ENCODE assay signal across 8 mouse cellular contexts in genomic region chr11:104768072-104768471, GRCm38 (mm10).
A peak's percentile ranks its signal among the peaks of the same experiment; 100 is the strongest.
DNase-seq lines count a peak whose midpoint lies in the region; ATAC-seq and TF ChIP-seq lines count a peak whose summit lies in the region.

No protein-coding gene starts in this region.

- H3K27ac ChIP-seq in kidney, embryonic 16.5 days (ENCODE audit: low read length) = no peak overlapping the region
- H3K27ac ChIP-seq in MEL (ENCODE audit: control insufficient read depth, low read depth, low read length) = no peak overlapping the region
- no peak overlapping the region for H3K27ac ChIP-seq in bone marrow, adult 2 months (ENCODE audit: control insufficient read depth, insufficient read depth, low read depth, low read length, poor library complexity)
- no peak overlapping the region for H3K27ac ChIP-seq in olfactory bulb, adult 2 months (ENCODE audit: insufficient read depth, low read depth, low read length)

- peak; percentile 39 for DNase-seq in kidney, adult 18-20 months
- DNase-seq in MEL (ENCODE audit: low read depth, low spot score) = peak; percentile 73
- peak; percentile 6 to 41 for DNase-seq in frontal cortex, postnatal 14 days (ENCODE audit: low spot score in 2 of 2)
- DNase-seq in left cerebral cortex, postnatal 10 days (ENCODE audit: extremely low spot score in 1 of 2, low spot score in 2 of 2) = peak; percentile 16 to 31

- no peak overlapping the region for H3K4me2 ChIP-seq in kidney, embryonic 16.5 days (replicated peaks; ENCODE audit: low read depth, low read length)

- TF ChIP-seq POLR2A in MEL (IDR thresholded peaks at IDR 0.05; ENCODE audit: control insufficient read depth in 1 of 2, insufficient read depth in 1 of 2, low read depth in 1 of 2, low read length in 2 of 2, poor library complexity in 1 of 2) = no peak
- TF ChIP-seq POLR2A in bone marrow, adult 2 months (IDR thresholded peaks at IDR 0.05; ENCODE audit: borderline replicate concordance, control insufficient read depth, low read depth, low read length) = no peak
- no peak for TF ChIP-seq POLR2A in olfactory bulb, adult 2 months (IDR thresholded peaks at IDR 0.05; ENCODE audit: insufficient read depth, low read depth, low read length)

- peak; percentile 88 to 93 (median 90) for TF ChIP-seq CTCF in MEL (IDR thresholded peaks at IDR 0.05 in 2 of 3, conservative IDR thresholded peaks at IDR 0.05 in 1 of 3; ENCODE audit: control insufficient read depth in 1 of 3, insufficient read depth in 1 of 3, low read depth in 2 of 3, low read length in 3 of 3, poor library complexity in 1 of 3, severe bottlenecking in 1 of 3)
- peak; percentile 78 for TF ChIP-seq CTCF in bone marrow, adult 2 months (IDR thresholded peaks at IDR 0.05; ENCODE audit: control insufficient read depth, insufficient read depth, low read length)
- 0 out of 2 replicates have a peak, but pooled peaks have one; percentile 18 for TF ChIP-seq CTCF in olfactory bulb, adult 2 months (IDR thresholded peaks at IDR 0.05; ENCODE audit: insufficient read depth, low read depth, low read length)

- H3K27me3 ChIP-seq in kidney, embryonic 16.5 days (ENCODE audit: insufficient read depth, low read length) = no peaks in the 10 kb centered on the region
- peaks cover 2 to 3% of the 10 kb centered on the region in 2 experiments; a peak in 3 of 4 replicates for H3K27me3 ChIP-seq in MEL (ENCODE audit: control insufficient read depth in 1 of 2, insufficient read depth in 2 of 2, low read length in 2 of 2)

- no peak for TF ChIP-seq EP300 in MEL (IDR thresholded peaks at IDR 0.05; ENCODE audit: low read depth in 1 of 2, low read length in 2 of 2)

- no peaks in the 10 kb centered on the region for H3K4me1 ChIP-seq in kidney, embryonic 16.5 days (ENCODE audit: insufficient read depth, low read length)
- H3K4me1 ChIP-seq in MEL (ENCODE audit: control insufficient read depth in 1 of 2, insufficient read depth in 2 of 2, low read length in 2 of 2) = no peaks in the 10 kb centered on the region
- no peaks in the 10 kb centered on the region for H3K4me1 ChIP-seq in bone marrow, adult 2 months (ENCODE audit: control insufficient read depth, insufficient read depth, low read length)
- no peaks in the 10 kb centered on the region for H3K4me1 ChIP-seq in olfactory bulb, adult 2 months (ENCODE audit: control insufficient read depth, insufficient read depth, low read length)

- no peaks in the 10 kb centered on the region for H3K9me3 ChIP-seq in kidney, embryonic 16.5 days (ENCODE audit: low read length)
- H3K9me3 ChIP-seq in MEL (replicated peaks; ENCODE audit: insufficient read depth, low read length) = no peaks in the 10 kb centered on the region

- no peak overlapping the region for H3K4me3 ChIP-seq in kidney, embryonic 16.5 days (ENCODE audit: low read length)
- H3K4me3 ChIP-seq in MEL (ENCODE audit: control insufficient read depth in 1 of 2, insufficient read depth in 1 of 2, low read depth in 2 of 2, low read length in 2 of 2) = no peak overlapping the region
- H3K4me3 ChIP-seq in bone marrow, adult 2 months (replicated peaks; ENCODE audit: control insufficient read depth, low read depth, low read length) = no peak overlapping the region
- H3K4me3 ChIP-seq in olfactory bulb, adult 2 months (ENCODE audit: insufficient read depth, low read depth, low read length) = no peak overlapping the region

- intact Hi-C loops in left cerebral cortex, postnatal 10 days (cut with DNase I) = loop anchor here (5.0 kb wide), 1 partner anchor 359 kb away; the partner anchor contains the start of gene Mettl2

- no peaks in the 10 kb centered on the region for H3K36me3 ChIP-seq in kidney, embryonic 16.5 days (ENCODE audit: insufficient read depth, low read length)
- H3K36me3 ChIP-seq in MEL (ENCODE audit: control insufficient read depth in 1 of 2, insufficient read depth in 2 of 2, low read length in 2 of 2) = no peaks in the 10 kb centered on the region

- WGBS in kidney, embryonic 16.5 days = 12% methylated on average over 5 of the region's 5 CpGs
- 10% methylated on average over 5 of the region's 5 CpGs for WGBS in bone marrow, adult 2 months
- 10% methylated on average over 5 of the region's 5 CpGs for WGBS in olfactory bulb, adult 2 months

- TF ChIP-seq RAD21 in MEL (IDR thresholded peaks at IDR 0.05; ENCODE audit: low read depth, low read length) = peak; percentile 61

- no peak overlapping the region for H3K9ac ChIP-seq in kidney, embryonic 16.5 days (replicated peaks; ENCODE audit: low read length)
- H3K9ac ChIP-seq in MEL (ENCODE audit: control insufficient read depth, low read depth, low read length, poor library complexity, severe bottlenecking) = no peak overlapping the region

- H3K79me2 ChIP-seq in MEL (ENCODE audit: control insufficient read depth, insufficient read depth, low read length, poor library complexity) = no peaks in the 10 kb centered on the region

- no peak for ATAC-seq in kidney, embryonic 16.5 days (ENCODE audit: low FRiP score, low TSS enrichment)
- no peak for ATAC-seq in monocyte, adult 5-6 weeks (replicated peaks; ENCODE audit: insufficient number of reproducible peaks, low FRiP score, low TSS enrichment, poor library complexity, severe bottlenecking)

TF ChIP-seq in MEL, 35 proteins besides CTCF, POLR2A, EP300 and RAD21:
- peak; percentile 59 for TF ChIP-seq ZC3H11A (IDR thresholded peaks at IDR 0.05; ENCODE audit: low read depth, low read length)
- 0 out of 2 replicates have a peak, but pooled peaks have one; percentile 20 for TF ChIP-seq MYC (IDR thresholded peaks at IDR 0.05; ENCODE audit: low read depth, low read length)
- no peak for TF ChIP-seq ZMIZ1 (IDR thresholded peaks at IDR 0.05; ENCODE audit: low read depth, low read length)
- TF ChIP-seq TBP (IDR thresholded peaks at IDR 0.05; ENCODE audit: low read depth, low read length) = no peak
- no peak for TF ChIP-seq MAX (IDR thresholded peaks at IDR 0.05; ENCODE audit: low read length)
- TF ChIP-seq TCF12 (IDR thresholded peaks at IDR 0.05; ENCODE audit: low read depth, low read length) = no peak
- peak; percentile 90 for TF ChIP-seq SMC3 (IDR thresholded peaks at IDR 0.05; ENCODE audit: low read depth, low read length)
- no peak for TF ChIP-seq HCFC1 (IDR thresholded peaks at IDR 0.05; ENCODE audit: low read depth, low read length)

Comparison
In these comparisons a context has a peak if more than half of its experiments do, and no peak if none do; other contexts are left out.
1. CTCF ChIP-seq: peak in every context shown above with its lines; median percentile 90 in MEL; 78 in bone marrow, adult 2 months; 18 in olfactory bulb, adult 2 months.